In the genomic region with DNA sequence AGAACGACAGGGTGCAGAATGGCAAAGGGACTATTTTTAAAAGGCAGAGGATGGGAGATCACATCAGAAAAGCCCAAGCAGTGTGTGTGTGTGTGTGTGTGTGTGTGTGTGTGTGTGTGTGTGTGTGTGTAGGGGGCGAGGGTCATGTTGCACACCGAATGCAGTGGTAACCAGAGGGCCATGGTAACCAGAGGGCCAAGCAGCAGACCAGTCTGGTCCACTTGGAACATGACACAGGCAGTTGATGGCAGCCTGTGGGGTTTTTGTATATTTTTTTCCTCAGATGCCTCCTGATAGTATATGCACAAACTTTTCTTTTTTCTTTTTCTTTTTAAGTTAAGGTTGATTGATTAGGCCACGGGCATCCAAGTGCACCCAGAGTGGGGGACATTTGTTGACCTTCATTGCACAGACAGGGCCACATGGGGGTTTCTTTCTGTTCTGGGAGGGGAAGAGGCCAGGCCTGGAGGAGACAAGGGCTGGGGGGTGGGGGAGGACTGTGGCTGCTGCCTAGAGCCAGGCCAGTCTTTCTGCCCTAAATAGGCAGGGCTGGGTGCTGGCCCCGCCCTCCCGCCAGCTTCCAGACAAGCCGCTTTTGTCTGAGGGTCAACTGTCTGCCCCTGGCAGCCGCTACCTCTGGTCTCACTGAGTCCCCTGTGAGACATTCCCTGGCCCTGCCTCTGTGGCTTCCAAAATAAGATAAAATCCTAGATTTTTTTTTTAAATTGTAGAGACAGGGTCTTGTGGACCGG, we compare ENCODE assay signal across 9 mouse cellular contexts. TPM values are rescaled to one million over a fixed set of nuclear protein-coding genes. Genes with fewer than 3 reads are reported as not detected.
DNase-seq lines count a peak whose midpoint lies in the region; ATAC-seq and TF ChIP-seq lines count a peak whose summit lies in the region.
"Had no signal": no experiment of that assay in that cellular context is flagged by ENCODE, and none has a peak within 500 bp of the region (broad histone marks: within the 10 kb centered on the region; RNA-seq: fewer than 3 reads in every experiment).

No protein-coding gene starts in this region.

- H3ac ChIP-seq in myocyte (ENCODE audit: control insufficient read depth, insufficient read length): no peak overlapping the region

- peaks cover 3% of the 10 kb centered on the region for H3K79me2 ChIP-seq in myocyte (ENCODE audit: control insufficient read depth, insufficient read depth)

- peak overlapping the region; percentile 52 for H3K9ac ChIP-seq in forebrain, embryonic 13.5 days
- 0 out of 2 replicates have a peak overlapping the region, but pooled peaks have one; percentile 7 for H3K9ac ChIP-seq in hindbrain, embryonic 14.5 days
- H3K9ac ChIP-seq: liver, embryonic 14.5 days had no signal

- no peaks in the 10 kb centered on the region for H3K9me3 ChIP-seq in forebrain, embryonic 13.5 days (replicated peaks)
- no peaks in the 10 kb centered on the region for H3K9me3 ChIP-seq in hindbrain, embryonic 14.5 days (ENCODE audit: control insufficient read depth, low read length)

- DNase-seq in urinary bladder, postnatal 14 days (ENCODE audit: low spot score): peak; percentile 47
- DNase-seq in urinary bladder, postnatal 10 days (ENCODE audit: low spot score): no peak
- no peak for DNase-seq in hindbrain, embryonic 14.5 days (ENCODE audit: low spot score)
- DNase-seq in cerebellum, postnatal 36 days: no peak
- no peak for DNase-seq in thymus, postnatal 0 days (ENCODE audit: low spot score)

- H3K36me3 ChIP-seq in forebrain, embryonic 13.5 days (ENCODE audit: poor library complexity, severe bottlenecking): peaks cover 22% of the 10 kb centered on the region
- H3K36me3 ChIP-seq in hindbrain, embryonic 14.5 days (replicated peaks; ENCODE audit: control insufficient read depth, insufficient read depth): peaks cover 25% of the 10 kb centered on the region
- no peaks in the 10 kb centered on the region for H3K36me3 ChIP-seq in myocyte (ENCODE audit: control insufficient read depth, insufficient read depth)

- H3K4me1 ChIP-seq in forebrain, embryonic 13.5 days: peaks cover 30% of the 10 kb centered on the region
- H3K4me1 ChIP-seq in hindbrain, embryonic 14.5 days (replicated peaks; ENCODE audit: control insufficient read depth, insufficient read depth, low read length): peaks cover 24% of the 10 kb centered on the region

- H3K27ac ChIP-seq in forebrain, embryonic 13.5 days: peak overlapping the region; percentile 36; the same call in 1 of the 2 replicates
- no peak overlapping the region for H3K27ac ChIP-seq in hindbrain, embryonic 14.5 days
- H3K27ac ChIP-seq: liver, embryonic 14.5 days had no signal

- 17% methylated on average over 8 of the region's 9 CpGs for WGBS in forebrain, embryonic 13.5 days
- 21% methylated on average over 9 of the region's 9 CpGs for WGBS in hindbrain, embryonic 14.5 days

- H3K27me3 ChIP-seq in forebrain, embryonic 13.5 days: peaks cover 18% of the 10 kb centered on the region
- H3K27me3 ChIP-seq in hindbrain, embryonic 14.5 days (ENCODE audit: control insufficient read depth, insufficient read depth, low read length): peaks cover 21% of the 10 kb centered on the region
- H3K27me3 ChIP-seq in myocyte (ENCODE audit: control insufficient read depth, insufficient read depth, insufficient read length): no peaks in the 10 kb centered on the region

- TF ChIP-seq POLR2A in myocyte (IDR thresholded peaks at IDR 0.05; ENCODE audit: insufficient read length, low read depth): no peak

- ATAC-seq in forebrain, embryonic 13.5 days: no peak
- no peak for ATAC-seq in hindbrain, embryonic 14.5 days (ENCODE audit: low FRiP score)
- no peak for ATAC-seq in inflammation-experienced regulatory T-cells, adult 6 months

- no peak overlapping the region for H3K4me3 ChIP-seq in forebrain, embryonic 13.5 days
- H3K4me3 ChIP-seq in hindbrain, embryonic 14.5 days (replicated peaks; ENCODE audit: low read length): no peak overlapping the region
- H3K4me3 ChIP-seq in myocyte: no peak overlapping the region

- no peak overlapping the region for H3K4me2 ChIP-seq in forebrain, embryonic 13.5 days
- H3K4me2 ChIP-seq in hindbrain, embryonic 14.5 days (replicated peaks): no peak overlapping the region
- H3K4me2 ChIP-seq in myocyte (ENCODE audit: low read depth): peak overlapping the region; percentile 28

TF ChIP-seq in myocyte, 11 proteins besides CTCF, POLR2A, EP300 and RAD21:
- peak in 1 of 3 experiments; percentile 10 for TF ChIP-seq MYOG (IDR thresholded peaks at IDR 0.05; ENCODE audit: control insufficient read depth in 1 of 3, insufficient read depth in 1 of 3, insufficient read length in 2 of 3, low read depth in 2 of 3)
- TF ChIP-seq E2F4 (IDR thresholded peaks at IDR 0.05; ENCODE audit: insufficient read depth): no peak
- TF ChIP-seq SRF (IDR thresholded peaks at IDR 0.05; ENCODE audit: control insufficient read depth, insufficient read length, low read depth): peak; percentile 84

RNA-seq across cellular contexts. Expression of gene Dact3, which starts 4.9 kb away (rescaled TPM):
- 2.0 and 2.3 TPM in 2 replicates for polyA plus RNA-seq in forebrain, embryonic 13.5 days (2015; fragmentation: Nextera tagmentation; extraction: Ambion mirVana)
- 5.8 and 6.6 TPM in 2 replicates for polyA plus RNA-seq in hindbrain, embryonic 14.5 days (2014; fragmentation: Nextera tagmentation; extraction: Ambion mirVana)
- polyA plus RNA-seq in myocyte (2012; fragmentation: generic; extraction: Trizol): 10.0 TPM
- polyA plus RNA-seq in inflammation-experienced regulatory T-cells, adult 6 months (2017; shearing (Covaris generic)): not detected
- 0.13 and 0.18 TPM in 2 replicates for polyA plus RNA-seq in thymus, postnatal 0 days (2015; fragmentation: Nextera tagmentation; extraction: Ambion mirVana)

RNA-seq across cellular contexts. Expression of gene Gng8, which starts 11.6 kb away (rescaled TPM):
- 9.2 and 18.2 TPM in 2 replicates for polyA plus RNA-seq in forebrain, embryonic 13.5 days (2015; fragmentation: Nextera tagmentation; extraction: Ambion mirVana)
- 0.78 and 2.5 TPM in 2 replicates for polyA plus RNA-seq in hindbrain, embryonic 14.5 days (2014; fragmentation: Nextera tagmentation; extraction: Ambion mirVana)
- 3.8 TPM for polyA plus RNA-seq in myocyte (2012; fragmentation: generic; extraction: Trizol)
- not detected for polyA plus RNA-seq in inflammation-experienced regulatory T-cells, adult 6 months (2017; shearing (Covaris generic))
- 0.44 and 0.85 TPM in 2 replicates for polyA plus RNA-seq in thymus, postnatal 0 days (2015; fragmentation: Nextera tagmentation; extraction: Ambion mirVana)

RNA-seq across cellular contexts. Expression of gene Ptgir, which starts 26.3 kb away (rescaled TPM):
- polyA plus RNA-seq in forebrain, embryonic 13.5 days (2015; fragmentation: Nextera tagmentation; extraction: Ambion mirVana): 0.14 and 0.37 TPM in 2 replicates
- polyA plus RNA-seq in hindbrain, embryonic 14.5 days (2014; fragmentation: Nextera tagmentation; extraction: Ambion mirVana): 0.26 TPM in 1 of 2 replicates, not detected in the other
- 2.6 TPM for polyA plus RNA-seq in myocyte (2012; fragmentation: generic; extraction: Trizol)
- 1 to 10 TPM; 4.3 to 8.2 (median 7.1) TPM for polyA plus RNA-seq in inflammation-experienced regulatory T-cells, adult 6 months (2017; shearing (Covaris generic))
- polyA plus RNA-seq in thymus, postnatal 0 days (2015; fragmentation: Nextera tagmentation; extraction: Ambion mirVana): 1.9 and 2.6 TPM in 2 replicates

RNA-seq across cellular contexts. Expression of gene Prkd2, which starts 37.3 kb away (rescaled TPM):
- 7.7 and 8.3 TPM in 2 replicates for polyA plus RNA-seq in forebrain, embryonic 13.5 days (2015; fragmentation: Nextera tagmentation; extraction: Ambion mirVana)
- polyA plus RNA-seq in hindbrain, embryonic 14.5 days (2014; fragmentation: Nextera tagmentation; extraction: Ambion mirVana): 5.6 and 5.8 TPM in 2 replicates
- 4.7 TPM for polyA plus RNA-seq in myocyte (2012; fragmentation: generic; extraction: Trizol)
- 10 to 100 TPM; 38.3 to 51.4 (median 47.1) TPM for polyA plus RNA-seq in inflammation-experienced regulatory T-cells, adult 6 months (2017; shearing (Covaris generic))
- polyA plus RNA-seq in thymus, postnatal 0 days (2015; fragmentation: Nextera tagmentation; extraction: Ambion mirVana): 70.6 and 80.0 TPM in 2 replicates

RNA-seq across cellular contexts. Expression of gene Calm3, which starts 43.9 kb away (rescaled TPM):
- 271 and 296 TPM in 2 replicates for polyA plus RNA-seq in forebrain, embryonic 13.5 days (2015; fragmentation: Nextera tagmentation; extraction: Ambion mirVana)
- polyA plus RNA-seq in hindbrain, embryonic 14.5 days (2014; fragmentation: Nextera tagmentation; extraction: Ambion mirVana): 510 and 527 TPM in 2 replicates
- 336 TPM for polyA plus RNA-seq in myocyte (2012; fragmentation: generic; extraction: Trizol)
- polyA plus RNA-seq in inflammation-experienced regulatory T-cells, adult 6 months (2017; shearing (Covaris generic)): 100 to 1,000 TPM in 2 of 3 experiments, 10 to 100 TPM in 1; 51.8 to 255 (median 105) TPM
- 201 and 212 TPM in 2 replicates for polyA plus RNA-seq in thymus, postnatal 0 days (2015; fragmentation: Nextera tagmentation; extraction: Ambion mirVana)
